30 mouse cellular contexts compared by ENCODE assay signal in genomic region chr2:144906786-144907185, GRCm38 (mm10).
DNase-seq lines count a peak whose midpoint lies in the region; ATAC-seq and TF ChIP-seq lines count a peak whose summit lies in the region.
"Had no signal": no experiment of that assay in that cellular context is flagged by ENCODE, and none has a peak within 500 bp of the region (broad histone marks: within the 10 kb centered on the region; RNA-seq: fewer than 3 reads in every experiment).

No protein-coding gene starts in this region.

- H3K9me3 ChIP-seq in heart, embryonic 14.5 days (ENCODE audit: control insufficient read depth, low read length): no peaks in the 10 kb centered on the region
- H3K9me3 ChIP-seq in limb, embryonic 13.5 days: no peaks in the 10 kb centered on the region
- H3K9me3 ChIP-seq in limb, embryonic 10.5 days (replicated peaks): no peaks in the 10 kb centered on the region
- no peaks in the 10 kb centered on the region for H3K9me3 ChIP-seq in intestine, postnatal 0 days (ENCODE audit: control insufficient read depth)
- H3K9me3 ChIP-seq: heart, embryonic 15.5 days; kidney, embryonic 15.5 days; midbrain, embryonic 13.5 days; neural tube, embryonic 15.5 days; stomach, embryonic 15.5 days had no signal

- 27% methylated on average over 6 of the region's 6 CpGs for WGBS in heart, embryonic 14.5 days
- 31% methylated on average over 6 of the region's 6 CpGs for WGBS in limb, embryonic 13.5 days
- WGBS in limb, embryonic 10.5 days: 63% methylated on average over 6 of the region's 6 CpGs
- 43% methylated on average over 6 of the region's 6 CpGs for WGBS in intestine, postnatal 0 days

- TF ChIP-seq CTCF in brain, embryonic 14.5 days (IDR thresholded peaks at IDR 0.05; ENCODE audit: borderline replicate concordance, extremely low read depth, insufficient read depth, insufficient read length): no peak
- TF ChIP-seq CTCF in intestine, postnatal 0 days (IDR thresholded peaks at IDR 0.05; ENCODE audit: low read depth): no peak

- no peaks in the 10 kb centered on the region for H3K36me3 ChIP-seq in heart, embryonic 14.5 days (ENCODE audit: control insufficient read depth, insufficient read depth, low read length)
- H3K36me3 ChIP-seq in limb, embryonic 13.5 days: no peaks in the 10 kb centered on the region
- no peaks in the 10 kb centered on the region for H3K36me3 ChIP-seq in limb, embryonic 10.5 days
- H3K36me3 ChIP-seq in intestine, postnatal 0 days (ENCODE audit: control insufficient read depth, insufficient read depth): no peaks in the 10 kb centered on the region
- H3K36me3 ChIP-seq: heart, embryonic 15.5 days; kidney, embryonic 15.5 days; midbrain, embryonic 13.5 days; neural tube, embryonic 15.5 days; stomach, embryonic 15.5 days had no signal

- TF ChIP-seq POLR2A in brain, embryonic 14.5 days (IDR thresholded peaks at IDR 0.05; ENCODE audit: borderline replicate concordance, extremely low read depth, insufficient read depth, insufficient read length, poor library complexity, severe bottlenecking): no peak

- H3K4me3 ChIP-seq in heart, embryonic 14.5 days (ENCODE audit: control insufficient read depth in 1 of 2, insufficient read depth in 1 of 2, low read depth in 1 of 2, low read length in 2 of 2): no peak overlapping the region
- H3K4me3 ChIP-seq in limb, embryonic 13.5 days: no peak overlapping the region
- H3K4me3 ChIP-seq in limb, embryonic 10.5 days: no peak overlapping the region
- H3K4me3 ChIP-seq in intestine, postnatal 0 days (ENCODE audit: low read depth, low read length): no peak overlapping the region
- H3K4me3 ChIP-seq: heart, embryonic 15.5 days; kidney, embryonic 15.5 days; midbrain, embryonic 13.5 days; neural tube, embryonic 15.5 days; stomach, embryonic 15.5 days had no signal

- no peaks in the 10 kb centered on the region for H3K27me3 ChIP-seq in heart, embryonic 14.5 days (ENCODE audit: control insufficient read depth, insufficient read depth, low read length)
- no peaks in the 10 kb centered on the region for H3K27me3 ChIP-seq in limb, embryonic 13.5 days
- H3K27me3 ChIP-seq in limb, embryonic 10.5 days (ENCODE audit: low read depth, poor library complexity, severe bottlenecking): no peaks in the 10 kb centered on the region
- no peaks in the 10 kb centered on the region for H3K27me3 ChIP-seq in intestine, postnatal 0 days (replicated peaks; ENCODE audit: control insufficient read depth, insufficient read depth, low read length)
- H3K27me3 ChIP-seq: heart, embryonic 15.5 days; kidney, embryonic 15.5 days; midbrain, embryonic 13.5 days; neural tube, embryonic 15.5 days; stomach, embryonic 15.5 days had no signal

- no peak for ATAC-seq in heart, embryonic 14.5 days (ENCODE audit: insufficient number of reproducible peaks, insufficient read depth, low FRiP score, low read depth)
- peak; percentile 51; the same call in 1 of the 2 replicates for ATAC-seq in limb, embryonic 13.5 days (ENCODE audit: low FRiP score, low read depth)
- peak; percentile 77 for ATAC-seq in intestine, postnatal 0 days
- ATAC-seq: activated CD4-positive, CD25-positive, alpha-beta regulatory T cell, adult 4 months; forebrain, embryonic 14.5 days; midbrain, embryonic 13.5 days had no signal

- no peak for DNase-seq in heart, adult 8-10 months (ENCODE audit: low spot score)
- no peak for DNase-seq in limb, embryonic 10.5 days (ENCODE audit: low spot score)
- peak; percentile 1 for DNase-seq in brain, embryonic 14.5 days (ENCODE audit: low read depth)
- DNase-seq in urinary bladder, postnatal 25 days (ENCODE audit: low spot score): no peak
- DNase-seq: adrenal gland, adult 8-10 months; B cell, adult 2 months; cerebellum, adult 11-12 months; cerebellum, adult 9-11 months; gastrocnemius, postnatal 14 days; kidney, adult 18-20 months; kidney, postnatal 25 days; liver; lung, adult 2 months; lung, postnatal 10 days; retina, postnatal 1 day; right cerebral cortex, postnatal 14 days; thymus, adult 2 months; thymus, postnatal 36 days had no signal

- H3K4me1 ChIP-seq in heart, embryonic 14.5 days (ENCODE audit: control insufficient read depth in 2 of 2, insufficient read depth in 2 of 2, low read length in 2 of 2): peaks cover 0 to 3% of the 10 kb centered on the region in 2 experiments; a peak in 1 of 4 replicates
- H3K4me1 ChIP-seq in limb, embryonic 13.5 days: no peaks in the 10 kb centered on the region
- H3K4me1 ChIP-seq in limb, embryonic 10.5 days: no peaks in the 10 kb centered on the region
- no peaks in the 10 kb centered on the region for H3K4me1 ChIP-seq in intestine, postnatal 0 days (replicated peaks; ENCODE audit: control insufficient read depth, insufficient read depth, low read length)
- H3K4me1 ChIP-seq: heart, embryonic 15.5 days; kidney, embryonic 15.5 days; midbrain, embryonic 13.5 days; neural tube, embryonic 15.5 days; stomach, embryonic 15.5 days had no signal

- no peak overlapping the region for H3K9ac ChIP-seq in heart, embryonic 14.5 days (ENCODE audit: low read length)
- no peak overlapping the region for H3K9ac ChIP-seq in limb, embryonic 13.5 days
- H3K9ac ChIP-seq in intestine, postnatal 0 days (ENCODE audit: low read depth, low read length): no peak overlapping the region
- H3K9ac ChIP-seq: heart, embryonic 15.5 days; kidney, embryonic 15.5 days; liver, embryonic 14.5 days; midbrain, embryonic 13.5 days; neural tube, embryonic 15.5 days; stomach, embryonic 15.5 days had no signal

- H3K4me2 ChIP-seq in heart, embryonic 14.5 days (ENCODE audit: low read length): peak overlapping the region; percentile 11; the same call in 1 of the 2 replicates
- H3K4me2 ChIP-seq in limb, embryonic 13.5 days (replicated peaks): no peak overlapping the region
- H3K4me2 ChIP-seq in intestine, postnatal 0 days (replicated peaks; ENCODE audit: low read depth): no peak overlapping the region
- H3K4me2 ChIP-seq: heart, embryonic 15.5 days; kidney, embryonic 15.5 days; midbrain, embryonic 13.5 days; neural tube, embryonic 15.5 days; stomach, embryonic 15.5 days had no signal

- no peak overlapping the region for H3K27ac ChIP-seq in heart, embryonic 14.5 days (replicated peaks in 1 of 2; ENCODE audit: control insufficient read depth in 1 of 2, insufficient read depth in 1 of 2, low read depth in 2 of 2, low read length in 2 of 2)
- H3K27ac ChIP-seq in limb, embryonic 13.5 days: no peak overlapping the region
- no peak overlapping the region for H3K27ac ChIP-seq in limb, embryonic 10.5 days
- H3K27ac ChIP-seq in intestine, postnatal 0 days (ENCODE audit: low read depth, low read length): no peak overlapping the region
- H3K27ac ChIP-seq: heart, embryonic 15.5 days; kidney, embryonic 15.5 days; liver, embryonic 14.5 days; macrophage; midbrain, embryonic 13.5 days; neural tube, embryonic 15.5 days; stomach, embryonic 15.5 days had no signal
